Mouse (Mus musculus) lung, adult 2 months (tissue): Measurements from ENCODE around the gene Hsf2bp.

ENCODE experiments used
- CTCF ChIP-seq: fragments of 200-500 bp; IDR thresholded peaks from 2 replicates; pipeline ENCODE4 v1.5.1; 2011; ENCODE audit warnings: mild to moderate bottlenecking, low read length, control low read depth; ENCODE audit not compliant: insufficient read depth
- POLR2A ChIP-seq: fragments of 200-500 bp; IDR thresholded peaks from 2 replicates; pipeline ENCODE4 v1.6.1; 2011; ENCODE audit warnings: low read depth, mild to moderate bottlenecking, control low read depth, low read length, borderline replicate concordance; ENCODE audit errors: extremely low read depth

GRCm38 (mm10) chr17:31995784-31996183 is 40.4 kb downstream of the Hsf2bp start:
- TF ChIP-seq CTCF (no peak), POLR2A (no peak)
